Mouse (Mus musculus) CH12.LX (cell line): ENCODE measurements at regions not wholly inside any gene's neighbourhood (a gene's known extent, or its start where the extent isn't known, plus 50 kb on each side); places are given as distances from the start of the nearest gene placed in this dataset.
A peak's percentile ranks its signal among the peaks of the same experiment; 100 is the strongest.

Source experiments
- DNase-seq: peaks from one replicate; pipeline ENCODE4 v3.0.0-alpha.2; 2013; ENCODE audit errors: extremely low read depth
- H3K27ac ChIP-seq: 2 replicates; pipeline ENCODE4 v1.5.1; 2012; ENCODE audit warnings: low read depth, mild to moderate bottlenecking, control low read depth, moderate library complexity; ENCODE audit not compliant: insufficient read depth
- H3K27me3 ChIP-seq: replicated peaks from 2 replicates; pipeline ENCODE3; 2012; ENCODE audit warnings: inconsistent platforms
- H3K36me3 ChIP-seq, 2 experiments: replicated peaks in 1 of 2; 2 replicates each; pipeline versions ENCODE3 to v1.6.1; 2012; ENCODE audit warnings: inconsistent platforms in 1 of 2, low read length in 1 of 2, mild to moderate bottlenecking in 1 of 2, mixed read lengths in 1 of 2, moderate library complexity in 1 of 2; ENCODE audit not compliant: control insufficient read depth in 1 of 2, insufficient read depth in 1 of 2
- H3K4me1 ChIP-seq, 2 experiments: 2 replicates each; pipeline ENCODE4 v1.6.1; 2012; ENCODE audit warnings: inconsistent platforms in 1 of 2, moderate library complexity in 1 of 2; ENCODE audit not compliant: insufficient read depth in 2 of 2, control insufficient read depth in 1 of 2
- H3K4me2 ChIP-seq: 2 replicates; pipeline ENCODE4 v1.6.1; 2012; ENCODE audit warnings: low read depth, mild to moderate bottlenecking, control low read depth; ENCODE audit not compliant: poor library complexity, insufficient read depth, severe bottlenecking
- H3K4me3 ChIP-seq, 3 experiments: fragments of 150-350 bp in 1 of 3; sonication (generic) in 1 of 3; replicated peaks in 1 of 3; 2 replicates each; pipeline versions ENCODE3 to v1.5.1; 2011 to 2012; ENCODE audit warnings: low read depth in 2 of 3, low read length in 2 of 3, mild to moderate bottlenecking in 2 of 3, moderate library complexity in 2 of 3, control low read depth in 1 of 3, improper control_type of control experiment in 1 of 3, inconsistent platforms in 1 of 3, mixed read lengths in 1 of 3; ENCODE audit not compliant: poor library complexity in 1 of 3
- H3K79me2 ChIP-seq: replicated peaks from 2 replicates; pipeline ENCODE4 v1.6.1; 2012; ENCODE audit warnings: mild to moderate bottlenecking, moderate library complexity; ENCODE audit not compliant: control insufficient read depth, poor library complexity, insufficient read depth, severe bottlenecking; ENCODE audit errors: extremely low read depth
- H3K9ac ChIP-seq: 2 replicates; pipeline ENCODE4 v1.6.1; 2012; ENCODE audit warnings: low read depth, mild to moderate bottlenecking, control low read depth, moderate library complexity; ENCODE audit not compliant: insufficient read depth
- H3K9me3 ChIP-seq: replicated peaks from 2 replicates; pipeline ENCODE3; 2012; ENCODE audit warnings: low read length, inconsistent platforms, mixed read lengths
- BHLHE40 ChIP-seq: IDR thresholded peaks from 2 replicates; pipeline ENCODE4 v1.6.1; 2011; ENCODE audit warnings: mild to moderate bottlenecking, low read depth, low read length, improper control_type of control experiment
- CHD1 ChIP-seq: IDR thresholded peaks from 2 replicates; pipeline ENCODE4 v1.6.1; 2012; ENCODE audit warnings: low read depth, low read length, improper control_type of control experiment, inconsistent platforms
- CHD2 ChIP-seq: IDR thresholded peaks from 2 replicates; pipeline ENCODE4 v1.6.1; 2011; ENCODE audit warnings: low read length, improper control_type of control experiment
- ETS1 ChIP-seq: conservative IDR thresholded peaks from 2 replicates; pipeline ENCODE4 v1.6.1; 2012; ENCODE audit warnings: low read depth, mild to moderate bottlenecking, inconsistent platforms, low read length, improper control_type of control experiment, moderate library complexity
- GABPA ChIP-seq: IDR thresholded peaks from 2 replicates; pipeline ENCODE4 v1.6.1; 2012; ENCODE audit warnings: low read depth, low read length, improper control_type of control experiment, inconsistent platforms; ENCODE audit not compliant: insufficient replicate concordance
- HCFC1 ChIP-seq: IDR thresholded peaks from 2 replicates; pipeline ENCODE4 v1.6.1; 2012; ENCODE audit warnings: low read depth, mild to moderate bottlenecking, inconsistent platforms, low read length, improper control_type of control experiment
- IRF4 ChIP-seq: IDR thresholded peaks from 2 replicates; pipeline ENCODE4 v1.6.1; 2014; ENCODE audit warnings: low read depth, mild to moderate bottlenecking, inconsistent platforms, low read length, improper control_type of control experiment
- JUN ChIP-seq: IDR thresholded peaks from 2 replicates; pipeline ENCODE4 v1.6.1; 2011; ENCODE audit warnings: low read depth, mild to moderate bottlenecking, low read length, improper control_type of control experiment, moderate library complexity; ENCODE audit not compliant: insufficient read depth
- JUND ChIP-seq: conservative IDR thresholded peaks from 2 replicates; pipeline ENCODE4 v1.6.1; 2011; ENCODE audit warnings: low read depth, low read length, improper control_type of control experiment
- MAFK ChIP-seq: IDR thresholded peaks from 2 replicates; pipeline ENCODE4 v1.6.1; 2011; ENCODE audit warnings: low read length, improper control_type of control experiment; ENCODE audit not compliant: insufficient replicate concordance
- MAZ ChIP-seq: IDR thresholded peaks from 2 replicates; pipeline ENCODE4 v1.6.1; 2012; ENCODE audit warnings: low read depth, mild to moderate bottlenecking, inconsistent platforms, low read length, improper control_type of control experiment, moderate library complexity
- MEF2A ChIP-seq: IDR thresholded peaks from 2 replicates; pipeline ENCODE4 v1.6.1; 2014; ENCODE audit warnings: low read depth, mild to moderate bottlenecking, inconsistent platforms, low read length, improper control_type of control experiment, borderline replicate concordance
- NRF1 ChIP-seq: IDR thresholded peaks from 2 replicates; pipeline ENCODE4 v1.6.1; 2014; ENCODE audit warnings: low read depth, mild to moderate bottlenecking, inconsistent platforms, low read length, improper control_type of control experiment, moderate library complexity
- POLR2AphosphoS2 ChIP-seq: IDR thresholded peaks from 2 replicates; pipeline ENCODE4 v1.6.1; 2011; ENCODE audit warnings: low read depth, low read length, improper control_type of control experiment
- RAD21 ChIP-seq: IDR thresholded peaks from 2 replicates; pipeline ENCODE4 v1.6.1; 2011; ENCODE audit warnings: low read depth, mild to moderate bottlenecking, low read length, improper control_type of control experiment, moderate library complexity
- RCOR1 ChIP-seq: conservative IDR thresholded peaks from 2 replicates; pipeline ENCODE4 v1.6.1; 2012; ENCODE audit warnings: low read depth, mild to moderate bottlenecking, inconsistent platforms, low read length, improper control_type of control experiment
- TBP ChIP-seq: conservative IDR thresholded peaks from 2 replicates; pipeline ENCODE4 v1.6.1; 2011; ENCODE audit warnings: low read depth, low read length, improper control_type of control experiment
- UBTF ChIP-seq: IDR thresholded peaks from 2 replicates; pipeline ENCODE4 v1.6.1; 2012; ENCODE audit warnings: low read depth, mild to moderate bottlenecking, inconsistent platforms, low read length, improper control_type of control experiment, moderate library complexity
- USF1 ChIP-seq: IDR thresholded peaks from 2 replicates; pipeline ENCODE4 v1.6.1; 2014; ENCODE audit warnings: low read depth, mild to moderate bottlenecking, inconsistent platforms, low read length, improper control_type of control experiment
- ZNF384 ChIP-seq: IDR thresholded peaks from 2 replicates; pipeline ENCODE4 v1.6.1; 2012; ENCODE audit warnings: low read depth, low read length, improper control_type of control experiment, inconsistent platforms
- dilution Hi-C: fragments of 300-500 bp; cut with MboI; formaldehyde crosslinking; loops from 2 replicates; pipeline ENCODE4 v1.14.3; 2020; ENCODE audit warnings: low sequenced_read_pairs; ENCODE audit not compliant: extremely low pct_unique_long_range_greater_than_20kb, extremely low pct_ligation_motif_present
- in situ Hi-C: fragments of 300-500 bp; cut with MboI; formaldehyde crosslinking; loops from 3 replicates; pipeline ENCODE4 v1.14.3; 2019; ENCODE audit warnings: low sequenced_read_pairs, low pct_ligation_motif_present, low pct_unique_long_range_greater_than_20kb, mixed read lengths

GRCm38 (mm10) chr9:118416475-118416874 is 61.5 kb upstream of the Eomes start:
- no peak overlapping the region for H3K27ac ChIP-seq
- no peak for TF ChIP-seq MAFK
- TF ChIP-seq POLR2AphosphoS2: no peak
- dilution Hi-C loops (no loop called here), in situ Hi-C loops (no loop called here)
- H3K79me2 ChIP-seq: no peaks in the 10 kb centered on the region
- H3K4me3 ChIP-seq: no peak overlapping the region
- H3K4me1 ChIP-seq: peaks cover 4 to 10% of the 10 kb centered on the region in 2 experiments; a peak in 3 of 4 replicates
- H3K9ac ChIP-seq: no peak overlapping the region
- H3K9me3 ChIP-seq: no peaks in the 10 kb centered on the region
- DNase-seq: no peak
- no peak overlapping the region for H3K4me2 ChIP-seq
- no peaks in the 10 kb centered on the region for H3K36me3 ChIP-seq
- no peaks in the 10 kb centered on the region for H3K27me3 ChIP-seq

- Histone ChIP-seq H3K4me2 (peak overlapping the region; percentile 21; the same call in 1 of the 2 replicates), H3K27ac (no peak overlapping the region), H3K9ac (no peak overlapping the region), H3K9me3 (no peaks in the 10 kb centered on the region), H3K4me3 (no peak overlapping the region), H3K27me3 (no peaks in the 10 kb centered on the region), H3K36me3 (no peaks in the 10 kb centered on the region), H3K79me2 (no peaks in the 10 kb centered on the region), H3K4me1 (peaks cover 4 to 12% of the 10 kb centered on the region in 2 experiments)
- TF ChIP-seq RAD21 (no peak), NRF1 (no peak), GABPA (no peak), UBTF (no peak), BHLHE40 (no peak), IRF4 (no peak), ZNF384 (no peak), TBP (no peak), USF1 (no peak), CHD2 (no peak), CHD1 (no peak), JUN (no peak), RCOR1 (no peak), JUND (no peak), ETS1 (no peak), MEF2A (no peak), HCFC1 (no peak), MAFK (no peak), MAZ (no peak)
- in situ Hi-C loops (no loop called here), dilution Hi-C loops (no loop called here)
- DNase-seq: peak; percentile 10
Measured at GRCm38 (mm10) chr9:118424344-118424743, 53.7 kb upstream of the Eomes start.
